Mouse (Mus musculus): ENCODE measurements around the gene Alg1. TPM values are rescaled to one million over a fixed set of nuclear protein-coding genes. Genes with fewer than 3 reads are reported as not detected.

The Alg1 gene
- polyA plus RNA-seq, 1 experiment: 9.1 TPM

DNA sequence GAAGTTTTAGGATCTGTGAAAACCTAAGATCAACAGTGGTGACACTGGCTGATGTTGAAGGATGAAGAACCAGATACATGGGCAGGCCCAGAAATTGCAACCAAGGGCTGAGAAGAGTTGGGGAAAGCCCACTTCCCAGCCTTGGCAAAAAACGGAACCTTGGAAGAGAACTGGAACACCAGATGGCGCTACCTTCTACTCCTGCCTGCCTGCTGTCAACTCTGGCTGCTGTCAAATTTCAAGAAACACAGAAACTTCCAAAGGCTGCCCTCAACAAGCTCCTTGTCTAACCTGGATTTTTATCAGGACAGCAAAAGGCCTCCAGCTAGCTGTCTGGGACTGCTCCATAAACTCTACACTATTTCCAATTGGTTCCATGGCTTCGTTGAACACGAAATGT, 30.7 kb upstream of the Alg1 start:
- Histone ChIP-seq H3K9ac (ENCODE audit: low read depth, poor library complexity, severe bottlenecking) (no peak overlapping the region), H3K4me3 (ENCODE audit: low read depth, low read length) (peak overlapping the region; percentile 91), H3K27me3 (ENCODE audit: control insufficient read depth, insufficient read depth, low read length, poor library complexity, severe bottlenecking) (no peaks in the 10 kb centered on the region), H3K36me3 (ENCODE audit: control insufficient read depth, insufficient read depth, low read length, poor library complexity, severe bottlenecking) (no peaks in the 10 kb centered on the region), H3K4me1 (ENCODE audit: control insufficient read depth, insufficient read depth, low read length) (no peaks in the 10 kb centered on the region), H3K9me3 (replicated peaks; ENCODE audit: control insufficient read depth, insufficient read depth, low read length, poor library complexity, severe bottlenecking) (no peaks in the 10 kb centered on the region), H3K27ac (ENCODE audit: insufficient read depth, low read length) (no peak overlapping the region)
- TF ChIP-seq CTCF (IDR thresholded peaks at IDR 0.05; ENCODE audit: low read depth, low read length) (peak; percentile 73), EP300 (IDR thresholded peaks at IDR 0.05; ENCODE audit: insufficient read depth, low read depth, low read length) (no peak)

DNA sequence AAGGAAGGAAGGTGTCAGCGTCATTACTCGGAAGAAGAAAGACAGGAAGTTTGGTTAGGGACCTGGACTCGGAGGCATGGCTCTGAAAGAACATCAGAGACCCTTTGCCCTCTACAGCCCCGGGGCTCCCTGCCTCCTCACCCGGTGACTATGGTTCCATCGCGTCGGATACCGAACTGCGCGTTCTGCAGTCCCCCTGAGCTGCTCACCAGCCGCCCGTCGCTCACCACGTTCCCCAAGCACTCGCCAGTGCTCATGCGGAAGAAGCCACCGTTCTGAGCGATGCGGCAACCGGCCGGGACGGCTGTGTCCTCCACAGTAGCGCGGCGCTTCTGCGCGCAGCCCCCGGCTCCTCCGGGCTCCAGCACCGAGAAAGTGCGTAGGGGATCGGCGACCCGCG, 30.2 kb upstream of the Alg1 start:
- Histone ChIP-seq H3K9ac (ENCODE audit: low read depth, poor library complexity, severe bottlenecking) (peak overlapping the region; percentile 49), H3K36me3 (ENCODE audit: control insufficient read depth, insufficient read depth, low read length, poor library complexity, severe bottlenecking) (no peaks in the 10 kb centered on the region), H3K9me3 (replicated peaks; ENCODE audit: control insufficient read depth, insufficient read depth, low read length, poor library complexity, severe bottlenecking) (no peaks in the 10 kb centered on the region), H3K27ac (ENCODE audit: insufficient read depth, low read length) (no peak overlapping the region), H3K4me3 (ENCODE audit: low read depth, low read length) (peak overlapping the region; percentile 91), H3K4me1 (ENCODE audit: control insufficient read depth, insufficient read depth, low read length) (no peaks in the 10 kb centered on the region), H3K27me3 (ENCODE audit: control insufficient read depth, insufficient read depth, low read length, poor library complexity, severe bottlenecking) (no peaks in the 10 kb centered on the region)
- no peak for TF ChIP-seq EP300 (IDR thresholded peaks at IDR 0.05; ENCODE audit: insufficient read depth, low read depth, low read length)
- TF ChIP-seq POLR2A (IDR thresholded peaks at IDR 0.05; ENCODE audit: insufficient read depth, low read length): no peak
- TF ChIP-seq CTCF (IDR thresholded peaks at IDR 0.05; ENCODE audit: low read depth, low read length): no peak

DNA sequence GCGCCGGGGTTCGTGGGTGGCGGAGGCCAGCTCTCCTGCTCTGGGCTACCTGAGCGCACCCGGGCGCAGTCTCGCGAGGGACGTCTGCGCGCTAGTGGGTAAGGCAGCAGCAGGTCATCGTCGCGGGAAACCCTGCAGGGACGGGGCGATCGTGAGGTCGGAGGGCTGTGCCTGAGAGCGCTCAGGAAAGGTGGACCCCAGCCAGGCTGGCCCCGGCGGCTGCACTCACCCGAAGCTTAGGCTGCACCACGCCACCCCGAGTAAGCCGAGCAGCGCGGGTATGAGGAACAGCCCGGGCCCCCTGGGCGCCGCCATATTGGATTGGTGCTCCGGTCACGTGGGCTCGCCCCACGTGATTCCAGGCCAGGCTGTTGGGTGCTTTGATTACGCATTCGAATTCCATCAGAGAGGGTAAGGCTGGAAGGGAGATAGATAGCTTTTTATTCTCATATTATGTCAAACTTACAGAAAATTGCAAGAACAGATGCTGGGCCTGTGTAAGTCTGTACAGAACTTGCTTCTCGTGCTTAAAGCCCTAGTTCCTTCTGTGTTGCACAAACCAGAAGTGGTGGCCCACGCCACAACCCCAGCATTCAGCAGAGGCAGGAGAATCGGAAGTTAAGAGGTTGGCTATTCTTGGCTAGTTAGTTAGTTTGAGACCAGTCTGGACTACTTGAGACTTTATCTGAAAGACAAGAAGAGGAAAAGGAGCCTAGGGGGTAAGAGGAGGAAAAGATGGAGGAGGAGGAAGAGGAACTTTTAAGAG, 29.6 kb upstream of the Alg1 start, which contains the start of gene Nagpa:
TSS of gene Nagpa (minus strand) at position 345 of the 766 bp plus-strand sequence.
- H3K27me3 ChIP-seq (ENCODE audit: control insufficient read depth, insufficient read depth, low read length, poor library complexity, severe bottlenecking): no peaks in the 10 kb centered on the region
- H3K4me1 ChIP-seq (ENCODE audit: control insufficient read depth, insufficient read depth, low read length): no peaks in the 10 kb centered on the region
- peak within 1 kb of the TSS; percentile 49 for H3K9ac ChIP-seq (ENCODE audit: low read depth, poor library complexity, severe bottlenecking)
- H3K9me3 ChIP-seq (replicated peaks; ENCODE audit: control insufficient read depth, insufficient read depth, low read length, poor library complexity, severe bottlenecking): no peaks in the 10 kb centered on the region
- H3K36me3 ChIP-seq (ENCODE audit: control insufficient read depth, insufficient read depth, low read length, poor library complexity, severe bottlenecking): no peaks in the 10 kb centered on the region
- H3K4me3 ChIP-seq (ENCODE audit: low read depth, low read length): peak within 1 kb of the TSS; percentile 91
- H3K27ac ChIP-seq (ENCODE audit: insufficient read depth, low read length): no peak within 1 kb of the TSS
- no peak for TF ChIP-seq EP300 (IDR thresholded peaks at IDR 0.05; ENCODE audit: insufficient read depth, low read depth, low read length)
- no peak for TF ChIP-seq CTCF (IDR thresholded peaks at IDR 0.05; ENCODE audit: low read depth, low read length)
- TF ChIP-seq POLR2A (IDR thresholded peaks at IDR 0.05; ENCODE audit: insufficient read depth, low read length): no peak

DNA sequence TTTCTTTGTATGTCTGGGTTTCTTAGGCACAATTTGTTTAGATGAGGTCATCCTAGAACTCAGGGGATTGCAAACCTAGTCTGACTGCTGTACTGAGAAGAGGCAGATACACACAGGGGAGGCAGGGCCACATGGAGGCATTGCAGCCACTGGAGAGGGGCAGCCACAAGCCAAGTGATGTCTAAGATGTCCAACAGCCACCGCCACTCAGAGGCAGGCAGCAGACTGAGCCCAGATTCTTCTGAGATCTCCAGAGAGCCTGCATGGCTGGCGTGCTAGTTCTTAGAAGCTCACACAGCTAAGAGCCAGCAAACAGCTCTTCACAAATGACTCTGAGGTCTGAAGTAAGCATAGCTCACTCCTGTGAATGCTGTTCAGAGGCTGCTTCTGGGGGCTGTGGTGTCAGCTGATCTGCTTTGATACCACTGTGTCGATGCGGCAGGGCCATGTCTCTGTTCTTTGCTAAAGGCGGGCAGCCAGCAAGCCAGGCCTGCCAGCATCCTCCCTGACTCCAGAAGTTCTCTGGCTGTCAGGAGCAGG, 27.9 kb upstream of the Alg1 start:
- no peaks in the 10 kb centered on the region for H3K36me3 ChIP-seq (ENCODE audit: control insufficient read depth, insufficient read depth, low read length, poor library complexity, severe bottlenecking)
- no peak overlapping the region for H3K9ac ChIP-seq (ENCODE audit: low read depth, poor library complexity, severe bottlenecking)
- TF ChIP-seq EP300 (IDR thresholded peaks at IDR 0.05; ENCODE audit: insufficient read depth, low read depth, low read length) (no peak), CTCF (IDR thresholded peaks at IDR 0.05; ENCODE audit: low read depth, low read length) (no peak), POLR2A (IDR thresholded peaks at IDR 0.05; ENCODE audit: insufficient read depth, low read length) (no peak)
- H3K9me3 ChIP-seq (replicated peaks; ENCODE audit: control insufficient read depth, insufficient read depth, low read length, poor library complexity, severe bottlenecking): no peaks in the 10 kb centered on the region
- no peak overlapping the region for H3K27ac ChIP-seq (ENCODE audit: insufficient read depth, low read length)
- no peaks in the 10 kb centered on the region for H3K4me1 ChIP-seq (ENCODE audit: control insufficient read depth, insufficient read depth, low read length)
- H3K27me3 ChIP-seq (ENCODE audit: control insufficient read depth, insufficient read depth, low read length, poor library complexity, severe bottlenecking): no peaks in the 10 kb centered on the region
- H3K4me3 ChIP-seq (ENCODE audit: low read depth, low read length): no peak overlapping the region

DNA sequence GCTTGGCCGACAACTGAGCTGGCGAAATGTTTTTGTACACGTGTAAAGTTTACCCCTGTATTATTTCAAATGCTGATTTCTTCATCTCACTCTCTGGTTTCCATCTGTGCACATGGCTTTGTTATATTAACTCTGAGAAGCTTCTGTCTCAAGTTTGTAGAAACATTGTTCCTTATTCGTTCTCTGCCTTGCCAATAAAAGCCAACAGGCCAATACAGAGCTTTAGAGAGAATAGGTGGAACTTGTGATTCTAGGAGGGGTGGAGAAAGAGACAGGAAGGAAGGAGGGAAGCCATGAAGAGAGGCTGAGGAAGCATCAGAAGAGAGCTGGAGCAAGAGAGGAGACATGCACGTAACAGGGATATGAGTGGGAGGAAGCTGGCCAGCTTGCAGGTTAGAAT, 27.4 kb upstream of the Alg1 start:
- Histone ChIP-seq H3K36me3 (ENCODE audit: control insufficient read depth, insufficient read depth, low read length, poor library complexity, severe bottlenecking) (no peaks in the 10 kb centered on the region), H3K27me3 (ENCODE audit: control insufficient read depth, insufficient read depth, low read length, poor library complexity, severe bottlenecking) (no peaks in the 10 kb centered on the region), H3K9ac (ENCODE audit: low read depth, poor library complexity, severe bottlenecking) (no peak overlapping the region), H3K4me1 (ENCODE audit: control insufficient read depth, insufficient read depth, low read length) (no peaks in the 10 kb centered on the region), H3K27ac (ENCODE audit: insufficient read depth, low read length) (no peak overlapping the region), H3K9me3 (replicated peaks; ENCODE audit: control insufficient read depth, insufficient read depth, low read length, poor library complexity, severe bottlenecking) (no peaks in the 10 kb centered on the region), H3K4me3 (ENCODE audit: low read depth, low read length) (no peak overlapping the region)
- no peak for TF ChIP-seq POLR2A (IDR thresholded peaks at IDR 0.05; ENCODE audit: insufficient read depth, low read length)
- TF ChIP-seq CTCF (IDR thresholded peaks at IDR 0.05; ENCODE audit: low read depth, low read length): no peak
- TF ChIP-seq EP300 (IDR thresholded peaks at IDR 0.05; ENCODE audit: insufficient read depth, low read depth, low read length): no peak

DNA sequence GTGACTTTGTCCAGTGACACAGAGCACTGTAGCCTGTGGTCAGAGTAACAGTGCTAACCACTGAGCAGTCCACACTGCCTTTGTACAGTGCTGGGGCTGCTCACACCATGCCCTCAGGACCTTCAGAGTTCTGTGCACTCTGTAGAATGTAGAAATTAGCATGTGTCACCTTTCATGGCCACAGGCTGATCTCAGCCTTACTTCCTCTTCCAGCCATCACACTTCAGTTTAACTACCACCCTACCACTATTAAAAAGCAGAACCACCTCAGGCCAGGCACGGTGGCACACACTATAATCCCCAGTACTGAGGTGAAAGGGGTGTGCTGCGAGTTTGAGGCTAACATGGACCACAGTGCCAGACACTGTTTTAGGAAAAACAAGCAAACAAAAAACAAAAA, 23.1 kb upstream of the Alg1 start:
- H3K9ac ChIP-seq (ENCODE audit: low read depth, poor library complexity, severe bottlenecking): no peak overlapping the region
- no peak overlapping the region for H3K27ac ChIP-seq (ENCODE audit: insufficient read depth, low read length)
- H3K4me3 ChIP-seq (ENCODE audit: low read depth, low read length): no peak overlapping the region
- no peaks in the 10 kb centered on the region for H3K4me1 ChIP-seq (ENCODE audit: control insufficient read depth, insufficient read depth, low read length)
- TF ChIP-seq POLR2A (IDR thresholded peaks at IDR 0.05; ENCODE audit: insufficient read depth, low read length): no peak
- no peak for TF ChIP-seq CTCF (IDR thresholded peaks at IDR 0.05; ENCODE audit: low read depth, low read length)
- no peak for TF ChIP-seq EP300 (IDR thresholded peaks at IDR 0.05; ENCODE audit: insufficient read depth, low read depth, low read length)
- H3K9me3 ChIP-seq (replicated peaks; ENCODE audit: control insufficient read depth, insufficient read depth, low read length, poor library complexity, severe bottlenecking): no peaks in the 10 kb centered on the region
- H3K27me3 ChIP-seq (ENCODE audit: control insufficient read depth, insufficient read depth, low read length, poor library complexity, severe bottlenecking): no peaks in the 10 kb centered on the region
- no peaks in the 10 kb centered on the region for H3K36me3 ChIP-seq (ENCODE audit: control insufficient read depth, insufficient read depth, low read length, poor library complexity, severe bottlenecking)
